27 mouse cellular contexts compared by ENCODE assay signal in genomic region chr17:4094621-4095020, GRCm38 (mm10).
"Had no signal": no experiment of that assay in that cellular context is flagged by ENCODE, and none has a peak within 500 bp of the region (broad histone marks: within the 10 kb centered on the region; RNA-seq: fewer than 3 reads in every experiment).

No protein-coding gene starts in this region.

- H3K27me3 ChIP-seq: heart, embryonic 13.5 days; heart, embryonic 15.5 days; intestine, embryonic 15.5 days; limb, embryonic 13.5 days; limb, embryonic 15.5 days; liver, embryonic 12.5 days had no signal

- DNase-seq: gastrocnemius, postnatal 14 days; gastrocnemius, postnatal 36 days; heart, adult 11 months; heart, adult 2 months; heart, postnatal 14 days; heart, postnatal 36 days; kidney, adult 18-20 months; kidney, adult 8-10 months; kidney, postnatal 10 days; kidney, postnatal 25 days; kidney, postnatal 4 days; layer of hippocampus, adult 9-11 months; layer of hippocampus, postnatal 36 days; left cerebral cortex, postnatal 4 days had no signal

- H3K27ac ChIP-seq: heart, adult 2 months; heart, embryonic 13.5 days; heart, embryonic 15.5 days; hindbrain, embryonic 14.5 days; intestine, embryonic 15.5 days; layer of hippocampus, adult 2 months; limb, embryonic 13.5 days; limb, embryonic 15.5 days; liver, embryonic 12.5 days; liver, embryonic 14.5 days had no signal

- H3K4me1 ChIP-seq: heart, embryonic 13.5 days; heart, embryonic 15.5 days; intestine, embryonic 15.5 days; limb, embryonic 13.5 days; limb, embryonic 15.5 days; liver, embryonic 12.5 days had no signal

- H3K36me3 ChIP-seq: heart, embryonic 13.5 days; heart, embryonic 15.5 days; intestine, embryonic 15.5 days; limb, embryonic 13.5 days; limb, embryonic 15.5 days; liver, embryonic 12.5 days had no signal

- H3K4me2 ChIP-seq: heart, embryonic 11.5 days; heart, embryonic 13.5 days; heart, embryonic 15.5 days; hindbrain, embryonic 14.5 days; intestine, embryonic 15.5 days; limb, embryonic 13.5 days; limb, embryonic 15.5 days; liver, embryonic 12.5 days had no signal

- H3K4me3 ChIP-seq: heart, adult 2 months; heart, embryonic 13.5 days; heart, embryonic 15.5 days; intestine, embryonic 15.5 days; layer of hippocampus, adult 2 months; limb, embryonic 13.5 days; limb, embryonic 15.5 days; liver, embryonic 12.5 days had no signal

- H3K9ac ChIP-seq: heart, embryonic 13.5 days; heart, embryonic 15.5 days; hindbrain, embryonic 14.5 days; intestine, embryonic 15.5 days; limb, embryonic 13.5 days; limb, embryonic 15.5 days; liver, embryonic 12.5 days; liver, embryonic 14.5 days had no signal

- ATAC-seq: hindbrain, embryonic 16.5 days; inflammation-experienced regulatory T-cells, adult 6 months; intestine, embryonic 15.5 days; intestine, postnatal 0 days; liver, embryonic 12.5 days had no signal

- H3K9me3 ChIP-seq: heart, embryonic 13.5 days; heart, embryonic 15.5 days; intestine, embryonic 15.5 days; limb, embryonic 13.5 days; limb, embryonic 15.5 days; liver, embryonic 12.5 days had no signal
